Mouse (Mus musculus): ENCODE measurements around the gene Lyrm1. TPM values are rescaled to one million over a fixed set of nuclear protein-coding genes. Genes with fewer than 3 reads are reported as not detected.

The Lyrm1 gene
- polyA plus RNA-seq, 1 experiment, result 19.5 TPM

GRCm38 (mm10) chr7:119906523-119907215, 11.0 kb downstream of the Lyrm1 start:
- no peak overlapping the region for H3K27ac ChIP-seq (ENCODE audit: insufficient read depth, low read length)
- TF ChIP-seq POLR2A (IDR thresholded peaks at IDR 0.05; ENCODE audit: extremely low read depth, insufficient read depth, low read length) (no peak), CTCF (IDR thresholded peaks at IDR 0.05; ENCODE audit: extremely low read depth, insufficient read depth, low read length) (no peak)
- H3K4me1 ChIP-seq (ENCODE audit: control insufficient read depth, insufficient read depth, low read length), result no peaks in the 10 kb centered on the region
- no peak overlapping the region for H3K4me3 ChIP-seq (ENCODE audit: insufficient read depth, low read length)

- H3K4me3 ChIP-seq (ENCODE audit: insufficient read depth, low read length), result no peak overlapping the region
- no peak for TF ChIP-seq CTCF (IDR thresholded peaks at IDR 0.05; ENCODE audit: extremely low read depth, insufficient read depth, low read length)
- no peak for TF ChIP-seq POLR2A (IDR thresholded peaks at IDR 0.05; ENCODE audit: extremely low read depth, insufficient read depth, low read length)
- H3K4me1 ChIP-seq (ENCODE audit: control insufficient read depth, insufficient read depth, low read length), result no peaks in the 10 kb centered on the region
- no peak overlapping the region for H3K27ac ChIP-seq (ENCODE audit: insufficient read depth, low read length)
These were observed 16.1 kb downstream of the Lyrm1 start for GRCm38 (mm10) chr7:119911727-119912126.

- H3K27ac ChIP-seq (ENCODE audit: insufficient read depth, low read length), result no peak overlapping the region
- TF ChIP-seq CTCF (IDR thresholded peaks at IDR 0.05; ENCODE audit: extremely low read depth, insufficient read depth, low read length) (no peak), POLR2A (IDR thresholded peaks at IDR 0.05; ENCODE audit: extremely low read depth, insufficient read depth, low read length) (no peak)
- H3K4me3 ChIP-seq (ENCODE audit: insufficient read depth, low read length), result no peak overlapping the region
- no peaks in the 10 kb centered on the region for H3K4me1 ChIP-seq (ENCODE audit: control insufficient read depth, insufficient read depth, low read length)
These were observed 24.8 kb downstream of the Lyrm1 start for GRCm38 (mm10) chr7:119920457-119920856.

- TF ChIP-seq POLR2A (IDR thresholded peaks at IDR 0.05; ENCODE audit: extremely low read depth, insufficient read depth, low read length) (no peak), CTCF (IDR thresholded peaks at IDR 0.05; ENCODE audit: extremely low read depth, insufficient read depth, low read length) (no peak)
- no peak overlapping the region for H3K27ac ChIP-seq (ENCODE audit: insufficient read depth, low read length)
- no peak overlapping the region for H3K4me3 ChIP-seq (ENCODE audit: insufficient read depth, low read length)
These were observed 25.4 kb downstream of the Lyrm1 start for GRCm38 (mm10) chr7:119921054-119921453.

GRCm38 (mm10) chr7:119928783-119929440, 33.3 kb downstream of the Lyrm1 start:
- TF ChIP-seq POLR2A (IDR thresholded peaks at IDR 0.05; ENCODE audit: extremely low read depth, insufficient read depth, low read length) (no peak), CTCF (IDR thresholded peaks at IDR 0.05; ENCODE audit: extremely low read depth, insufficient read depth, low read length) (no peak)
- Histone ChIP-seq H3K4me3 (ENCODE audit: insufficient read depth, low read length) (no peak overlapping the region), H3K4me1 (ENCODE audit: control insufficient read depth, insufficient read depth, low read length) (no peaks in the 10 kb centered on the region), H3K27ac (ENCODE audit: insufficient read depth, low read length) (no peak overlapping the region)

More at GRCm38 (mm10) chr7:119921054-119921453, 25.4 kb downstream of the Lyrm1 start:
- H3K4me1 ChIP-seq (ENCODE audit: control insufficient read depth, insufficient read depth, low read length), result no peaks in the 10 kb centered on the region

GRCm38 (mm10) chr7:119936321-119936720, 40.7 kb downstream of the Lyrm1 start:
- Histone ChIP-seq H3K27ac (ENCODE audit: insufficient read depth, low read length) (no peak overlapping the region), H3K4me1 (ENCODE audit: control insufficient read depth, insufficient read depth, low read length) (no peaks in the 10 kb centered on the region), H3K4me3 (ENCODE audit: insufficient read depth, low read length) (no peak overlapping the region)
- TF ChIP-seq POLR2A (IDR thresholded peaks at IDR 0.05; ENCODE audit: extremely low read depth, insufficient read depth, low read length) (no peak), CTCF (IDR thresholded peaks at IDR 0.05; ENCODE audit: extremely low read depth, insufficient read depth, low read length) (no peak)

- H3K27ac ChIP-seq (ENCODE audit: insufficient read depth, low read length), result no peak overlapping the region
- TF ChIP-seq POLR2A (IDR thresholded peaks at IDR 0.05; ENCODE audit: extremely low read depth, insufficient read depth, low read length), result no peak
- no peak for TF ChIP-seq CTCF (IDR thresholded peaks at IDR 0.05; ENCODE audit: extremely low read depth, insufficient read depth, low read length)
- no peak overlapping the region for H3K4me3 ChIP-seq (ENCODE audit: insufficient read depth, low read length)
- no peaks in the 10 kb centered on the region for H3K4me1 ChIP-seq (ENCODE audit: control insufficient read depth, insufficient read depth, low read length)
These were observed 41.4 kb downstream of the Lyrm1 start for GRCm38 (mm10) chr7:119937036-119937435.

- TF ChIP-seq POLR2A (IDR thresholded peaks at IDR 0.05; ENCODE audit: extremely low read depth, insufficient read depth, low read length) (no peak), CTCF (IDR thresholded peaks at IDR 0.05; ENCODE audit: extremely low read depth, insufficient read depth, low read length) (no peak)
- Histone ChIP-seq H3K27ac (ENCODE audit: insufficient read depth, low read length) (no peak overlapping the region), H3K4me1 (ENCODE audit: control insufficient read depth, insufficient read depth, low read length) (no peaks in the 10 kb centered on the region), H3K4me3 (ENCODE audit: insufficient read depth, low read length) (no peak overlapping the region)
These were observed 45.9 kb downstream of the Lyrm1 start for GRCm38 (mm10) chr7:119941569-119941968.

- Histone ChIP-seq H3K4me1 (ENCODE audit: control insufficient read depth, insufficient read depth, low read length) (no peaks in the 10 kb centered on the region), H3K4me3 (ENCODE audit: insufficient read depth, low read length) (no peak overlapping the region), H3K27ac (ENCODE audit: insufficient read depth, low read length) (no peak overlapping the region)
- TF ChIP-seq POLR2A (IDR thresholded peaks at IDR 0.05; ENCODE audit: extremely low read depth, insufficient read depth, low read length), result no peak
- no peak for TF ChIP-seq CTCF (IDR thresholded peaks at IDR 0.05; ENCODE audit: extremely low read depth, insufficient read depth, low read length)
These were observed 58.4 kb downstream of the Lyrm1 start for GRCm38 (mm10) chr7:119954047-119954446.

GRCm38 (mm10) chr7:119957421-119957820, 61.8 kb downstream of the Lyrm1 start:
- no peaks in the 10 kb centered on the region; the same call in 1 of the 2 replicates for H3K4me1 ChIP-seq (ENCODE audit: control insufficient read depth, insufficient read depth, low read length)
- no peak for TF ChIP-seq POLR2A (IDR thresholded peaks at IDR 0.05; ENCODE audit: extremely low read depth, insufficient read depth, low read length)
- no peak for TF ChIP-seq CTCF (IDR thresholded peaks at IDR 0.05; ENCODE audit: extremely low read depth, insufficient read depth, low read length)
- no peak overlapping the region for H3K4me3 ChIP-seq (ENCODE audit: insufficient read depth, low read length)
- H3K27ac ChIP-seq (ENCODE audit: insufficient read depth, low read length), result no peak overlapping the region

All from cortical plate, adult 2 months (tissue).